Mouse (Mus musculus) hindbrain, embryonic 15.5 days (tissue): ENCODE measurements at regions not wholly inside any gene's neighbourhood (a gene's known extent, or its start where the extent isn't known, plus 50 kb on each side); places are given as distances from the start of the nearest gene placed in this dataset.
A peak's percentile ranks its signal among the peaks of the same experiment; 100 is the strongest.

Source experiments
- ATAC-seq: fragments of 200-750 bp; cut with Nextera tagmentation; 2 replicates; pipeline ENCODE4 v1.8.0; 2017; ENCODE audit warnings: low read depth, moderate number of reproducible peaks, moderate TSS enrichment; ENCODE audit not compliant: low FRiP score
- H3K27ac ChIP-seq: fragments of 300-500 bp; sonication (generic); replicated peaks from 2 replicates; pipeline ENCODE4 v1.5.1; 2015; ENCODE audit warnings: mild to moderate bottlenecking, inconsistent platforms
- H3K27me3 ChIP-seq: fragments of 300-500 bp; sonication (generic); 2 replicates; pipeline ENCODE4 v1.6.1; 2015; ENCODE audit warnings: control low read depth, inconsistent platforms
- H3K36me3 ChIP-seq: fragments of 300-500 bp; sonication (generic); 2 replicates; pipeline ENCODE4 v1.6.1; 2015; ENCODE audit warnings: control low read depth, inconsistent platforms
- H3K4me1 ChIP-seq: fragments of 300-500 bp; sonication (generic); replicated peaks from 2 replicates; pipeline ENCODE4 v1.6.1; 2015; ENCODE audit warnings: control low read depth, inconsistent platforms
- H3K4me2 ChIP-seq: fragments of 300-500 bp; sonication (generic); 2 replicates; pipeline ENCODE4 v1.6.1; 2015; ENCODE audit warnings: moderate library complexity, mild to moderate bottlenecking, inconsistent platforms
- H3K4me3 ChIP-seq: fragments of 300-500 bp; sonication (generic); 2 replicates; pipeline ENCODE4 v1.5.1; 2015; ENCODE audit warnings: mild to moderate bottlenecking, inconsistent platforms
- H3K9ac ChIP-seq: fragments of 300-500 bp; sonication (generic); 2 replicates; pipeline ENCODE4 v1.6.1; 2015; ENCODE audit warnings: inconsistent platforms
- H3K9me3 ChIP-seq: fragments of 300-500 bp; sonication (generic); 2 replicates; pipeline ENCODE4 v1.6.1; 2016; ENCODE audit warnings: control low read depth, inconsistent platforms
- WGBS: fragments of 180-500 bp; shearing (Covaris S2); methylation state at CpG from one replicate; pipeline ENCODE4 v1.1.7; 2015; 5-methylcytosine and 5-hydroxymethylcytosine counted together

GRCm38 (mm10) chr1:193847922-193848321, 477.8 kb upstream of the Camk1g start:
- H3K36me3 ChIP-seq, result no peaks in the 10 kb centered on the region
- ATAC-seq, result no peak
- no peaks in the 10 kb centered on the region for H3K27me3 ChIP-seq
- no peak overlapping the region for H3K9ac ChIP-seq
- no peak overlapping the region for H3K27ac ChIP-seq
- no peak overlapping the region for H3K4me3 ChIP-seq
- WGBS, result 39% methylated on average over 5 of the region's 5 CpGs
- no peak overlapping the region for H3K4me2 ChIP-seq
- no peaks in the 10 kb centered on the region for H3K4me1 ChIP-seq
- no peaks in the 10 kb centered on the region for H3K9me3 ChIP-seq

GRCm38 (mm10) chr1:193844868-193845267, 474.8 kb upstream of the Camk1g start:
- no peaks in the 10 kb centered on the region for H3K9me3 ChIP-seq
- H3K4me2 ChIP-seq, result no peak overlapping the region
- no peak overlapping the region for H3K27ac ChIP-seq
- no peaks in the 10 kb centered on the region for H3K27me3 ChIP-seq
- H3K9ac ChIP-seq, result no peak overlapping the region
- no peak overlapping the region for H3K4me3 ChIP-seq
- no peak for ATAC-seq
- H3K36me3 ChIP-seq, result no peaks in the 10 kb centered on the region
- no peaks in the 10 kb centered on the region for H3K4me1 ChIP-seq

- no peak for ATAC-seq
- Histone ChIP-seq H3K36me3 (no peaks in the 10 kb centered on the region), H3K27me3 (no peaks in the 10 kb centered on the region), H3K27ac (no peak overlapping the region), H3K4me1 (no peaks in the 10 kb centered on the region), H3K4me3 (no peak overlapping the region), H3K9ac (no peak overlapping the region), H3K4me2 (no peak overlapping the region), H3K9me3 (no peaks in the 10 kb centered on the region)
- 71% methylated on average over 1 of the region's 1 CpGs for WGBS
Measured at GRCm38 (mm10) chr1:193844461-193844860, 474.4 kb upstream of the Camk1g start.

- H3K4me3 ChIP-seq, result no peak overlapping the region
- H3K9me3 ChIP-seq, result no peaks in the 10 kb centered on the region
- no peak overlapping the region for H3K9ac ChIP-seq
- no peak overlapping the region for H3K27ac ChIP-seq
- no peaks in the 10 kb centered on the region for H3K4me1 ChIP-seq
- ATAC-seq, result no peak
- no peak overlapping the region for H3K4me2 ChIP-seq
- no peaks in the 10 kb centered on the region for H3K36me3 ChIP-seq
- no peaks in the 10 kb centered on the region for H3K27me3 ChIP-seq
- WGBS, result 80% methylated on average over 3 of the region's 3 CpGs
Measured at GRCm38 (mm10) chr1:193800998-193801397, 430.9 kb upstream of the Camk1g start.

- Histone ChIP-seq H3K27me3 (no peaks in the 10 kb centered on the region), H3K4me2 (no peak overlapping the region), H3K36me3 (no peaks in the 10 kb centered on the region), H3K9me3 (no peaks in the 10 kb centered on the region), H3K4me3 (no peak overlapping the region), H3K27ac (peak overlapping the region; percentile 54; the same call in 1 of the 2 replicates), H3K9ac (no peak overlapping the region), H3K4me1 (0 out of 2 replicates have a peak, but pooled peaks cover 2% of the 10 kb centered on the region)
- peak; percentile 65 for ATAC-seq
- WGBS, result 42% methylated on average over 2 of the region's 2 CpGs
Measured at GRCm38 (mm10) chr1:193790579-193790978, 420.5 kb upstream of the Camk1g start.

- no peak for ATAC-seq
- no peaks in the 10 kb centered on the region for H3K36me3 ChIP-seq
- H3K4me3 ChIP-seq, result no peak overlapping the region
- H3K27ac ChIP-seq, result no peak overlapping the region
- no peaks in the 10 kb centered on the region for H3K9me3 ChIP-seq
- H3K4me2 ChIP-seq, result no peak overlapping the region
- H3K4me1 ChIP-seq, result 0 out of 2 replicates have a peak, but pooled peaks cover 2% of the 10 kb centered on the region
- no peak overlapping the region for H3K9ac ChIP-seq
- 69% methylated on average over 2 of the region's 2 CpGs for WGBS
- H3K27me3 ChIP-seq, result no peaks in the 10 kb centered on the region
Measured at GRCm38 (mm10) chr1:193788496-193788895, 418.4 kb upstream of the Camk1g start.

- H3K27ac ChIP-seq, result no peak overlapping the region
- WGBS, result 17% methylated on average over 1 of the region's 1 CpGs
- no peak overlapping the region for H3K4me3 ChIP-seq
- no peak overlapping the region for H3K9ac ChIP-seq
- no peak overlapping the region for H3K4me2 ChIP-seq
- H3K9me3 ChIP-seq, result no peaks in the 10 kb centered on the region
- 0 out of 2 replicates have a peak, but pooled peaks cover 2% of the 10 kb centered on the region for H3K4me1 ChIP-seq
- ATAC-seq, result no peak
- no peaks in the 10 kb centered on the region for H3K27me3 ChIP-seq
- H3K36me3 ChIP-seq, result no peaks in the 10 kb centered on the region
Measured at GRCm38 (mm10) chr1:193787417-193787816, 417.3 kb upstream of the Camk1g start.

GRCm38 (mm10) chr1:193784966-193785365, 414.9 kb upstream of the Camk1g start:
- H3K36me3 ChIP-seq, result no peaks in the 10 kb centered on the region
- WGBS, result 48% methylated on average over 1 of the region's 1 CpGs
- no peak overlapping the region for H3K4me3 ChIP-seq
- H3K27ac ChIP-seq, result 0 out of 2 replicates have a peak overlapping the region, but pooled peaks have one; percentile 26
- H3K4me2 ChIP-seq, result no peak overlapping the region
- H3K9ac ChIP-seq, result no peak overlapping the region
- peak; percentile 63; the same call in 1 of the 2 replicates for ATAC-seq
- H3K9me3 ChIP-seq, result no peaks in the 10 kb centered on the region
- H3K27me3 ChIP-seq, result no peaks in the 10 kb centered on the region
- H3K4me1 ChIP-seq, result no peaks in the 10 kb centered on the region

GRCm38 (mm10) chr1:193784526-193784925, 414.4 kb upstream of the Camk1g start:
- WGBS, result 72% methylated on average over 2 of the region's 2 CpGs
- Histone ChIP-seq H3K27me3 (no peaks in the 10 kb centered on the region), H3K36me3 (no peaks in the 10 kb centered on the region), H3K9me3 (no peaks in the 10 kb centered on the region), H3K9ac (no peak overlapping the region), H3K4me1 (no peaks in the 10 kb centered on the region), H3K4me3 (no peak overlapping the region), H3K27ac (no peak overlapping the region), H3K4me2 (no peak overlapping the region)
- ATAC-seq, result no peak

GRCm38 (mm10) chr1:193778181-193778580, 408.1 kb upstream of the Camk1g start:
- no peaks in the 10 kb centered on the region for H3K27me3 ChIP-seq
- H3K27ac ChIP-seq, result no peak overlapping the region
- H3K9ac ChIP-seq, result no peak overlapping the region
- H3K9me3 ChIP-seq, result no peaks in the 10 kb centered on the region
- ATAC-seq, result no peak
- H3K4me1 ChIP-seq, result no peaks in the 10 kb centered on the region
- WGBS, result 53% methylated on average over 1 of the region's 1 CpGs
- no peak overlapping the region for H3K4me3 ChIP-seq
- H3K4me2 ChIP-seq, result no peak overlapping the region
- H3K36me3 ChIP-seq, result no peaks in the 10 kb centered on the region

GRCm38 (mm10) chr1:193769546-193769945, 399.4 kb upstream of the Camk1g start:
- whole genome bisulfite sequencing, result 71% methylated on average over 4 of the region's 4 CpGs

GRCm38 (mm10) chr1:193764103-193764502, 394.0 kb upstream of the Camk1g start:
- no peak overlapping the region for H3K4me3 ChIP-seq
- no peaks in the 10 kb centered on the region for H3K36me3 ChIP-seq
- H3K27me3 ChIP-seq, result no peaks in the 10 kb centered on the region
- no peaks in the 10 kb centered on the region for H3K9me3 ChIP-seq
- no peak for ATAC-seq
- no peak overlapping the region for H3K4me2 ChIP-seq
- H3K4me1 ChIP-seq, result no peaks in the 10 kb centered on the region
- H3K27ac ChIP-seq, result no peak overlapping the region
- H3K9ac ChIP-seq, result no peak overlapping the region

More at GRCm38 (mm10) chr1:193769546-193769945, 399.4 kb upstream of the Camk1g start:
- no peaks in the 10 kb centered on the region for H3K4me1 ChIP-seq
- H3K27me3 ChIP-seq, result no peaks in the 10 kb centered on the region
- no peaks in the 10 kb centered on the region for H3K9me3 ChIP-seq
- no peak for ATAC-seq
- no peak overlapping the region for H3K4me2 ChIP-seq
- H3K27ac ChIP-seq, result no peak overlapping the region
- H3K36me3 ChIP-seq, result no peaks in the 10 kb centered on the region
- H3K4me3 ChIP-seq, result no peak overlapping the region
- H3K9ac ChIP-seq, result no peak overlapping the region

- no peak overlapping the region for H3K9ac ChIP-seq
- WGBS, result 30% methylated on average over 4 of the region's 4 CpGs
- no peak overlapping the region for H3K27ac ChIP-seq
- no peak overlapping the region for H3K4me2 ChIP-seq
- H3K4me1 ChIP-seq, result peaks cover 11% of the 10 kb centered on the region
- H3K4me3 ChIP-seq, result no peak overlapping the region
- H3K27me3 ChIP-seq, result no peaks in the 10 kb centered on the region
- H3K9me3 ChIP-seq, result no peaks in the 10 kb centered on the region
- no peaks in the 10 kb centered on the region for H3K36me3 ChIP-seq
- ATAC-seq, result peak; percentile 86
Measured at GRCm38 (mm10) chr1:193751819-193752251, 381.7 kb upstream of the Camk1g start.
